Mouse (Mus musculus): Measurements from ENCODE around the gene Kcnk13.
"Not testable (repeated sequence)": the region's sequence is repeated elsewhere in the genome, so short reads cannot be mapped to it uniquely, and the experiment has no call there.

Gene Kcnk13

GRCm38 (mm10) chr12:99965203-99966115 is 1.2 kb downstream of the Kcnk13 start:
- in situ Hi-C loops (cut with MboI, MseI), result loop anchor here (5.0 kb wide), 1 partner anchor 878 kb away; no protein-coding TSS in a partner anchor

- in situ Hi-C loops (cut with MboI, MseI), result loop anchor here (5.0 kb wide), 1 partner anchor 879 kb away; no protein-coding TSS in a partner anchor
Observed at GRCm38 (mm10) chr12:99966116-99966770, 1.9 kb downstream of the Kcnk13 start.

GRCm38 (mm10) chr12:99966881-99967363 is 2.6 kb downstream of the Kcnk13 start:
- in situ Hi-C loops (cut with MboI, MseI), result loop anchor here (5.0 kb wide), 1 partner anchor 880 kb away; no protein-coding TSS in a partner anchor

- in situ Hi-C loops (cut with MboI, MseI), result loop anchor here (5.0 kb wide), 1 partner anchor 883 kb away; no protein-coding TSS in a partner anchor
Observed at GRCm38 (mm10) chr12:99969906-99970305, 5.6 kb downstream of the Kcnk13 start.

GRCm38 (mm10) chr12:99971205-99971894 is 7.1 kb downstream of the Kcnk13 start:
- in situ Hi-C loops (cut with MboI, MseI), result not testable (repeated sequence)

- in situ Hi-C loops (cut with MboI, MseI), result no loop called here
Observed at GRCm38 (mm10) chr12:99972825-99973224, 8.5 kb downstream of the Kcnk13 start.

- in situ Hi-C loops (cut with MboI, MseI), result no loop called here
Observed at GRCm38 (mm10) chr12:99973659-99974058, 9.4 kb downstream of the Kcnk13 start.

- in situ Hi-C loops (cut with MboI, MseI), result no loop called here
Observed at GRCm38 (mm10) chr12:99979541-99979940, 15.2 kb downstream of the Kcnk13 start.

- in situ Hi-C loops (cut with MboI, MseI), result no loop called here
Observed at GRCm38 (mm10) chr12:99986797-99987196, 22.5 kb downstream of the Kcnk13 start.

- in situ Hi-C loops (cut with MboI, MseI), result no loop called here
Observed at GRCm38 (mm10) chr12:99988144-99988543, 23.8 kb downstream of the Kcnk13 start.

- in situ Hi-C loops (cut with MboI, MseI), result no loop called here
Observed at GRCm38 (mm10) chr12:99992362-99992862, 28.1 kb downstream of the Kcnk13 start.

- in situ Hi-C loops (cut with MboI, MseI), result no loop called here
Observed at GRCm38 (mm10) chr12:99993146-99993890, 29.0 kb downstream of the Kcnk13 start.

- in situ Hi-C loops (cut with MboI, MseI), result no loop called here
Observed at GRCm38 (mm10) chr12:99995951-99996350, 31.7 kb downstream of the Kcnk13 start.

- in situ Hi-C loops (cut with MboI, MseI), result no loop called here
Observed at GRCm38 (mm10) chr12:99999726-100000125, 35.4 kb downstream of the Kcnk13 start.

GRCm38 (mm10) chr12:100000381-100000780 is 36.1 kb downstream of the Kcnk13 start:
- in situ Hi-C loops (cut with MboI, MseI), result no loop called here

- in situ Hi-C loops (cut with MboI, MseI), result no loop called here
Observed at GRCm38 (mm10) chr12:100001246-100001645, 36.9 kb downstream of the Kcnk13 start.

- in situ Hi-C loops (cut with MboI, MseI), result no loop called here
Observed at GRCm38 (mm10) chr12:100001910-100002309, 37.6 kb downstream of the Kcnk13 start.

- in situ Hi-C loops (cut with MboI, MseI), result no loop called here
Observed at GRCm38 (mm10) chr12:100002914-100003587, 38.8 kb downstream of the Kcnk13 start.

- in situ Hi-C loops (cut with MboI, MseI), result no loop called here
Observed at GRCm38 (mm10) chr12:100005285-100005684, 41.0 kb downstream of the Kcnk13 start.

- in situ Hi-C loops (cut with MboI, MseI), result no loop called here
Observed at GRCm38 (mm10) chr12:100006681-100007080, 42.4 kb downstream of the Kcnk13 start.

Data from regulatory T cell (primary cell).